Mouse (Mus musculus): ENCODE results near the gene Exoc3l4. TPM values are rescaled to one million over a fixed set of nuclear protein-coding genes. Genes with fewer than 3 reads are reported as not detected.

The Exoc3l4 gene
- polyA plus RNA-seq, 1 experiment from 2014 or later = 8.0 TPM

DNA sequence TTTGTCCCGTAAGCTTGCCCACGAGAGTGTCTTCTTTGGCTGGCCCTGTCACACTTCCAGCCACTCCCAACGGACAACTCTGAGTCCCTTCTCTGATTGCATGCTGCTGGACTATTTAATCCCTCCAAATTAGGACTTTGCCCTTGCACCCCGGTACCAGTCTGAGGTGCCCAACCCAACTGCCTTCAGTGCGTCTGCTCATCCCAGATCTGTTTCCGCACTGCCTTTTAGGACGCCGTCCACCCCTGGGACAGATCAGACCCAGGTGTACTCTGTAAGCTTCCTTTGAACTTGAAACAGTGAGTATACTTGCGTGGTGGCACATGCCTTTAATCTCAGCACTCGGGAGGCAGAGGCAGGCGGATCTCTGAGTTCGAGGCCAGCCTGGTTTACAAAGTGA lies 38.0 kb upstream of the Exoc3l4 start:
- H3K9ac ChIP-seq = no peak overlapping the region
- ATAC-seq (replicated peaks; ENCODE audit: insufficient number of reproducible peaks, insufficient read depth, low FRiP score, low read depth) = no peak
- peak overlapping the region; percentile 89 for H3K4me2 ChIP-seq
- no peaks in the 10 kb centered on the region for H3K36me3 ChIP-seq
- 73% methylated on average over 12 of the region's 12 CpGs for whole genome bisulfite sequencing
- peaks cover 34% of the 10 kb centered on the region for H3K4me1 ChIP-seq (replicated peaks)
- H3K27me3 ChIP-seq = 0 out of 2 replicates have a peak, but pooled peaks cover 2% of the 10 kb centered on the region
- H3K4me3 ChIP-seq = 0 out of 2 replicates have a peak overlapping the region, but pooled peaks have one; percentile 95
- no peaks in the 10 kb centered on the region for H3K9me3 ChIP-seq (replicated peaks)
- peak overlapping the region; percentile 3; the same call in 1 of the 2 replicates for H3K27ac ChIP-seq

DNA sequence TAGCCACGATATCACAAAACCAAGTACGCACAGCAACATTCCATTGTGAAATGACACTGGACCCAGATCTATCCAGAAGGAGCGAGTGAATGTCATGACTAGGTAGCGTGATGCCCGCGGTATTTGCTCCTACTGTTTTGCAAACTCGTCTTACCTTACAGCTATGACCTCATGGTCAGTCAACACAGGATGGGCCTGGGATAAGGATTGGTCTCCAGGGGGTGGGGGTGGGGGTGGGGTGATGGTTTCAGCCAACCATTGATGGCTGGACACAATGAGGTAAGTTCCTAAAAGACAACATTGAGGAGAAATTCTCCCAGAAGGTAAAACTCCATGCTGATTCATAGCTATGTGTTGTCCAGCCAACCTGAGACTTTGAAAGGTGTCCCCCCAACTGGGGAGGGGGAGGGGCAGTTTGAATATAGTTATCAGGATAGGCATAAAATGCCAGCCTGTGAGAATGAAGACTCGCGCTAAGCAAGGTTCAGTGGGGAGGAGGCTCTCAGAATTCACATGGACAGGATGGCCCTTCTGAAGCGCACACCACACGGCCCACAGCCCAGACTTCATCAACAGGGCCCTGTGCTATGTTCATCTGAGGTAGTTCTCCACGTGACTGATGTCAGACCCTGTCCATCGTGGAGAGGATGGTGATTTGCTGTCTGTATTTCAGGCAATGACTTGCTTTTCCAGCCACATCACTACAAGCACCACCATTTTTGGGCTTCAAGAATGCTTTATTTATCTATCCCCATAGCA lies 30.8 kb upstream of the Exoc3l4 start:
- 69% methylated on average over 13 of the region's 13 CpGs for WGBS
- 0 out of 2 replicates have a peak overlapping the region, but pooled peaks have one; percentile 10 for H3K4me2 ChIP-seq

DNA sequence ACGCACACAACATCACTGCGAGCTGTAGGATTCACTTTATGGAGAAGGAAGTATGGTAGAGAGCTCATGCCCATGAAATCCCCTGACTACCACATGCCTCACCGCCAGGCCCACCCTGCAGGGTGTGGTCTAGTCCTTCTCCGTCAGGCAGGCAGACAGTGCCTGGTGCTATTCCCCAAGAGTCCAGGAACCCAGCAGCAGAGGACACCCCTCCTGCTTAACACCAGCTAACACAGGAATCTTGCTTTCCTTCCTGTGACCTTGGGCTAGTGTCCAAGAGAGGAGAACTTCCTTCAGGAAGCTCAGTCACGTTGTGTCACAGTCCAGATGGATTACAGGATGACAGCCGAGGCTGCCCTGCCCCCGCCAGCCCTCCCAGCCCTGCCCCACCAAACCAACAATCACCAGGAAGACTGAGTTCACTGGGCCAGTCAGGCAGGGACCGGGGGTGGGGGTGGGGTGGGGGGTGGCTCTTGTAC lies 30.1 kb upstream of the Exoc3l4 start:
- Histone ChIP-seq H3K27ac (peak overlapping the region; percentile 75), H3K9me3 (replicated peaks) (no peaks in the 10 kb centered on the region), H3K4me2 (0 out of 2 replicates have a peak overlapping the region, but pooled peaks have one; percentile 10), H3K4me3 (no peak overlapping the region), H3K9ac (no peak overlapping the region), H3K36me3 (no peaks in the 10 kb centered on the region), H3K4me1 (replicated peaks) (peaks cover 15% of the 10 kb centered on the region), H3K27me3 (no peaks in the 10 kb centered on the region)
- peak; percentile 89 for ATAC-seq (replicated peaks; ENCODE audit: insufficient number of reproducible peaks, insufficient read depth, low FRiP score, low read depth)
- WGBS = 24% methylated on average over 8 of the region's 8 CpGs

More for the DNA sequence above, 30.8 kb upstream of the Exoc3l4 start:
- Histone ChIP-seq H3K4me1 (replicated peaks) (peaks cover 15% of the 10 kb centered on the region), H3K9ac (no peak overlapping the region), H3K9me3 (replicated peaks) (no peaks in the 10 kb centered on the region), H3K27me3 (no peaks in the 10 kb centered on the region), H3K36me3 (no peaks in the 10 kb centered on the region), H3K4me3 (no peak overlapping the region), H3K27ac (peak overlapping the region; percentile 75)
- ATAC-seq (replicated peaks; ENCODE audit: insufficient number of reproducible peaks, insufficient read depth, low FRiP score, low read depth) = no peak

DNA sequence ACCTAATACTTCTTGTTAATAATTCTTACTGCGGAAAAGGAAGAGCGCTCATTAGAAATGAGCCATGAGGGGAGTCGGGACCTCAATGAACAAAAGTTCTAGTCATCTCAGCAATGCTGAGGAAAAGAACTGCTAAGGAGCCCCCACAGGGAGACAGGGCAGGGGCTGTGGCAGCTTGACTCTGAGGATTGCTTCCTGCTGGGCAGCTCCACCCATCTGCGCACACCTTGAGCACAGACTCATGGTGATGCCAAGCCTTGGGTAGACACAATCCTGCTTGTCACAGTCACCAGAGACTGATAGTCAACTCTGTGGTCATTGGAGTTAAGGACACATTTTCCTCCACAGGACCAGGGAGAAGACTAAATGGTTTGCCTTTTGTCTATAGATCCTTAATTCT lies 29.7 kb upstream of the Exoc3l4 start:
- no peaks in the 10 kb centered on the region for H3K27me3 ChIP-seq
- peaks cover 13% of the 10 kb centered on the region for H3K4me1 ChIP-seq (replicated peaks)
- H3K4me3 ChIP-seq = no peak overlapping the region
- H3K36me3 ChIP-seq = no peaks in the 10 kb centered on the region
- no peak overlapping the region for H3K9ac ChIP-seq
- 71% methylated on average over 4 of the region's 4 CpGs for WGBS
- no peaks in the 10 kb centered on the region for H3K9me3 ChIP-seq (replicated peaks)
- no peak for ATAC-seq (replicated peaks; ENCODE audit: insufficient number of reproducible peaks, insufficient read depth, low FRiP score, low read depth)
- H3K4me2 ChIP-seq = 0 out of 2 replicates have a peak overlapping the region, but pooled peaks have one; percentile 10
- H3K27ac ChIP-seq = peak overlapping the region; percentile 75

DNA sequence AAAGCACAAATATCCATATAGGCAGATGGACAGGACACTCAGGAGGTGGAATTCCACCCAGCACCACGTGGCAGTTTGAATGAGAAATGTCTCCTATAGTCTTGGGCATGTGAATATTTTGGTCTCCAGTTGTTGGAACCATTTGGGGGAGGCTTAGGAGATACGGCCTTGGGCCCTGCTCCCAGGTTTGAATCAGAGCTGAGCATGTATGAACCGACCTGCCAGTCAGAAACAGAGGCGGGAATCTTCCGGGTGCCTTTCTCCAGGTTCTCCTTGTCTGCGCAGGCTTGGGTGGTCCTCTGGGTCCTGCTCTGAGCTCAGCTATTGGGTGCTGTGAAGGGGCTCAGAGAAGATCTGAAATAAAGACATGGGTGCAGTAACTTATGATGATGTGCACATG lies 22.8 kb upstream of the Exoc3l4 start:
- no peak for ATAC-seq (replicated peaks; ENCODE audit: insufficient number of reproducible peaks, insufficient read depth, low FRiP score, low read depth)
- Histone ChIP-seq H3K4me3 (no peak overlapping the region), H3K9ac (no peak overlapping the region), H3K9me3 (replicated peaks) (no peaks in the 10 kb centered on the region), H3K27me3 (no peaks in the 10 kb centered on the region), H3K27ac (no peak overlapping the region), H3K4me2 (no peak overlapping the region), H3K36me3 (no peaks in the 10 kb centered on the region), H3K4me1 (replicated peaks) (peaks cover 11% of the 10 kb centered on the region)
- 78% methylated on average over 6 of the region's 6 CpGs for WGBS

DNA sequence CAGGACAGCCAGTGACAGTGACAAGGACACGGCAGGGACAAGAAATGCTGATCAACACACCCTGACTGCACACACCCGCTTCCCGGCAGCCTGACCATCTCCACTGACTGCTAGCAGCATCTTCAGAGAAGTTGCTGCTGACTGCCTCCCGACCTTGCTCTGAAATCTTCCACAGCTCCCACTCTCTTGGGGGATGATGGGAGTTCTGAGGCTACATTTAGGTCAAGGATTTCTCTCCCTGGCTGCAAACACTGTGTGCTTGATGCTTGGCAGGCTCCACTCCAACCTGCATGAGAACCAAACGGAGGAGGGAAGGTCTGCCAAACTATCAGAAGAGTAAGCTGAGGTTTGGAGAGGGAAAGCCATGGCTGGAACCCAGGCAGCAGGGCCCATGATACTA lies 19.8 kb upstream of the Exoc3l4 start:
- Histone ChIP-seq H3K4me2 (no peak overlapping the region), H3K27me3 (peaks cover 8% of the 10 kb centered on the region; the same call in 1 of the 2 replicates), H3K9me3 (replicated peaks) (no peaks in the 10 kb centered on the region), H3K27ac (peak overlapping the region; percentile 21; the same call in 1 of the 2 replicates), H3K4me3 (no peak overlapping the region), H3K36me3 (no peaks in the 10 kb centered on the region), H3K9ac (no peak overlapping the region), H3K4me1 (replicated peaks) (peaks cover 15% of the 10 kb centered on the region)
- WGBS = 49% methylated on average over 5 of the region's 5 CpGs
- no peak for ATAC-seq (replicated peaks; ENCODE audit: insufficient number of reproducible peaks, insufficient read depth, low FRiP score, low read depth)

DNA sequence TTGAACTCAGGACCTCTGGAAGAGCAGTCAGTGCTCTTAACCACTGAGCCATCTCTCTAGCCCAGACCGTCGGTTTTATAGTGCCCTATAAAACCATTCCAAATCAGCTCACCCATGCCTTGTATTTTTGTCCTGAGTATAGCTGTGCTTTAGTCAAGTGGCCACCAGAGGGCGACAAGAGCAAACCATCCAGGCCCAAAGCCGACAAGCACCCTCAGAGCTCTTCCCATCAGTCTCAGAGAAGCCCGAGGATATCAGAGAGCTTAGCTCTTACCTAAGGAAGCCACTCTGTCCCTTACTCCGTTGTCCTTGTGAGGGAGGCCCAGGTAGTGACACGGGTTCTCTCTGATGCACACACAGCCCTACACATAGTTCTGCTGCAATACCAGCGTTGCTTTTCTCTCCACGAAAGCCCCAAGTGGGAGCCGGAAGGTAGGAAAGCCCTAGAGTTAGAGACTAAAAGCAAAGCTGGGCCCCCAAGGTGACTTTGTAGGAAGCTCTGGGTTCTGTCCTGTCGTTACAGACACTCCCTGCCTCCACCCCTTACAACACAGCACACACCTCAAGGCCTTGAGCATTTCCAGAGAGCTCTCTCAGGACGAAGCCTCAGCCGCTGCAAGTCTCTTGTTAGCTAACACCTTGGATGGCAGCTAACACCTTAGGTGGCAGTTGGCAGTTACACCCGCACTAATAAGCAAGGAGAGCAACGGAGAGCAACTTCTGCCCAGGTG lies 15.2 kb upstream of the Exoc3l4 start:
- Histone ChIP-seq H3K4me3 (no peak overlapping the region), H3K4me1 (replicated peaks) (peaks cover 19% of the 10 kb centered on the region), H3K4me2 (0 out of 2 replicates have a peak overlapping the region, but pooled peaks have one; percentile 14), H3K27me3 (peaks cover 21% of the 10 kb centered on the region), H3K9me3 (replicated peaks) (no peaks in the 10 kb centered on the region), H3K36me3 (no peaks in the 10 kb centered on the region), H3K9ac (no peak overlapping the region), H3K27ac (no peak overlapping the region)
- 21% methylated on average over 15 of the region's 15 CpGs for WGBS
- ATAC-seq (replicated peaks; ENCODE audit: insufficient number of reproducible peaks, insufficient read depth, low FRiP score, low read depth) = 0 out of 2 replicates have a peak, but pooled peaks have one; percentile 45

DNA sequence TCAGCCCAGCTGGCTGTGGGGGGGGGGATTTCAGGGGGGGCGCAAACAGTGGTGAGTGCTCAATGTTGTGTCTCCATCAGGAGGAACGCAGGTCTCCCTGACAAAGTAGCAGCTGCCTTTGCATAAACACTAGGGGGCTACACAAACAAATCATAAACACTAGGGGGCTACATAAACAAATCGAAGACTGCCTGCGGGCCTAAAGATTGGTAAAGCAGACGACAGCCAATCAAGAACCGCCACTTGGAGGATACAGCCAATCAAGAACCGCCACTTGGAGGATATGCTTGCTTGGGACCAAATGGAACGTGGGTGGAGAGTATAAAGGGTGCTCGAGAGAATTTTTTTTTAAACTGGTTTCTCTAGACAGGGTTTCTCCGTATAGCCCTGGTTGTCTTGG lies 11.9 kb upstream of the Exoc3l4 start:
- H3K27me3 ChIP-seq = peaks cover 47% of the 10 kb centered on the region
- no peaks in the 10 kb centered on the region for H3K9me3 ChIP-seq (replicated peaks)
- WGBS = 55% methylated on average over 10 of the region's 10 CpGs
- H3K4me2 ChIP-seq = no peak overlapping the region
- ATAC-seq (replicated peaks; ENCODE audit: insufficient number of reproducible peaks, insufficient read depth, low FRiP score, low read depth) = no peak
- peaks cover 14% of the 10 kb centered on the region for H3K4me1 ChIP-seq (replicated peaks)
- H3K27ac ChIP-seq = no peak overlapping the region
- H3K36me3 ChIP-seq = no peaks in the 10 kb centered on the region
- no peak overlapping the region for H3K4me3 ChIP-seq
- no peak overlapping the region for H3K9ac ChIP-seq

DNA sequence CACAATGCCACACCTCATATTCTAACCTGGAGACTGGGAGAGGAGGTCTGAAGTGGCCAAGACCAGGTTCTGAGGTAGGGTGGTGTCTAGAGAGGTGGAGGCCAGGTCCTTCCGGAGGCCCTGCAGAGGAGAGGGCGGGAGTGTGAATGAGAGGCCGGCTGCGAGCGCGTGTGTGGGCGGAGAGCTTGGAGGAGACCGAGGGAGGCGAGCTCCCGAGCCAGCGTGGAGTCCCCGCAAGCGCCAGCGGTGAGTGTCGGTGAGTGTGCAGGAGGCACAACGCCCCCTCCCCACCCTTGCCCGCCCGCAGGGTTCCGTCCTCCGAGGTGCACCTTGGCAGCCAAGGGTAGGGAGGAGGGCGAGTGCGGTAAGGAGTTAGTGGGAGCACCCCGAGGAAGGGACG lies 10.2 kb upstream of the Exoc3l4 start, which contains the start of gene Lbhd2:
Gene Lbhd2, plus strand, starts transcription at position 188 of the 400 bp plus-strand sequence.
- H3K9ac ChIP-seq = 0 out of 2 replicates have a peak within 1 kb of the TSS, but pooled peaks have one; percentile 38
- peak within 1 kb of the TSS; percentile 56 for H3K4me2 ChIP-seq
- H3K36me3 ChIP-seq = no peaks in the 10 kb centered on the region
- peaks cover 44% of the 10 kb centered on the region for H3K27me3 ChIP-seq
- no peaks in the 10 kb centered on the region for H3K9me3 ChIP-seq (replicated peaks)
- H3K4me1 ChIP-seq (replicated peaks) = peaks cover 15% of the 10 kb centered on the region
- ATAC-seq (replicated peaks; ENCODE audit: insufficient number of reproducible peaks, insufficient read depth, low FRiP score, low read depth) = 0 out of 2 replicates have a peak, but pooled peaks have one; percentile 15
- 2% methylated on average over 24 of the region's 24 CpGs for WGBS
- H3K4me3 ChIP-seq = peak within 1 kb of the TSS; percentile 30
- H3K27ac ChIP-seq = no peak within 1 kb of the TSS

DNA sequence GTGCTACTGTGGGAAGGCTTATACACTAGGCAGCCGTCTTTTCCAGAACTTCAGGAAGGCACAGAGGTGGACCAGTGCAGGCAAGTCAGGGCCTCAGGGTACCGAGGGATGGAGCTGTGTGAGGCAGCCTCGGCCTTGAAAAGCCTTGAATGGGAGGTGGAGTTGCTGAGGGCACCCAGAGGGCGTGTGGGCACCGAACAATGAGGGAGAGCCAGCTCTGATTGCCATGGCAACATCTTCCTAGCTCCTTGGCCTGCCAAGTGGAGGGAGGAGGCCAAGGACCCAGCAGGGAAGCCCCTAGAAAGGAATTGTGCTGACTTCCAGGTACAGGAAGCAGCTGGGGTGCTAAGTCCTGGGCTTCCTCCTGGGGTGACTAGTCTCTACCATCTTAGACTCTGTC lies 7.2 kb upstream of the Exoc3l4 start:
- H3K36me3 ChIP-seq = no peaks in the 10 kb centered on the region
- peaks cover 34% of the 10 kb centered on the region for H3K4me1 ChIP-seq (replicated peaks)
- no peak for ATAC-seq (replicated peaks; ENCODE audit: insufficient number of reproducible peaks, insufficient read depth, low FRiP score, low read depth)
- H3K27me3 ChIP-seq = peaks cover 37% of the 10 kb centered on the region
- no peak overlapping the region for H3K4me2 ChIP-seq
- 50% methylated on average over 5 of the region's 5 CpGs for WGBS
- H3K27ac ChIP-seq = no peak overlapping the region
- no peak overlapping the region for H3K4me3 ChIP-seq
- no peaks in the 10 kb centered on the region for H3K9me3 ChIP-seq (replicated peaks)
- no peak overlapping the region for H3K9ac ChIP-seq

DNA sequence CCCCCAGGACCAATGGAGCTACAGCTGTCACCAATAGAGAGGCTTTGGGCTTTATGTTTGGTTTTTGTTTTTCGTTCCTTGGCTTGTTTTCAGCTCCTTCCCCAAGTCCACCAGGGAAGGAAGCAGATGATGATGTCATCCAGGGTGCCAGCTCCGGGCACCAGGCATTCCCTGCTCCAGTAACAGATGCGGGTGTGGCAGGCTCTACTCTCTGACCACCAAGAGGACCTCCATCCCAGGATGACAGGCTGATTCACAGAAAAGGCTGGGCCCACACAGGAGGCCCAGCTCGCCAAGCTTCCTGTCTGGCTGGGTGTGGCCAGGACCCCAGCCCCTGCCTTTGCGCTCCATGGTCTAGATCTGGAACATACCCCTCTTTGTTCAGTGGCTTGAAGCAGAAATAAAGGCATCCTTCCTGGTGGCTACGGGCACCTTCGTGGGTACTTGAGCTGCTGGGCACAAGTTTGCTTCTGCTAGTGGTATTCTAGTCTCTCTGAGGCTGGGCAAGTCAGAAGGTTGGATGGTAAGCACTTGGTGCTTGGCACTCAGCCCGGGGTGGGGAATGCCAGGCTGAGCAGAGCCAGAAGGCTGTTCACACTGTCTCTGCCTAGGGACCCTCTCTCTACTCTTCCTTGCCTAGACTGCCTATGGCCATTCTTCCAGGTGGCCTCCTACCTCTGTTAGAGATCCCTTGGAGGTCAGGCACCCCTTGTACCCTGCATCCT lies 5.0 kb upstream of the Exoc3l4 start:
- H3K27ac ChIP-seq = peak overlapping the region; percentile 85
- H3K4me2 ChIP-seq = no peak overlapping the region
- H3K9me3 ChIP-seq (replicated peaks) = no peaks in the 10 kb centered on the region
- H3K9ac ChIP-seq = no peak overlapping the region
- no peak overlapping the region for H3K4me3 ChIP-seq
- H3K36me3 ChIP-seq = no peaks in the 10 kb centered on the region
- H3K4me1 ChIP-seq (replicated peaks) = peaks cover 33% of the 10 kb centered on the region
- 75% methylated on average over 8 of the region's 8 CpGs for WGBS
- ATAC-seq (replicated peaks; ENCODE audit: insufficient number of reproducible peaks, insufficient read depth, low FRiP score, low read depth) = no peak
- peaks cover 25% of the 10 kb centered on the region for H3K27me3 ChIP-seq
